Mouse (Mus musculus) heart, embryonic 12.5 days (tissue): ENCODE measurements around the gene C530025M09Rik. TPM values are rescaled to one million over a fixed set of nuclear protein-coding genes. Genes with fewer than 3 reads are reported as not detected.

Experiments used
- ATAC-seq: fragments of 200-750 bp; cut with Nextera tagmentation; 2 replicates; pipeline ENCODE4 v1.8.0; 2017; ENCODE audit warnings: moderate TSS enrichment, moderate library complexity; ENCODE audit not compliant: insufficient number of reproducible peaks, low FRiP score
- H3K27ac ChIP-seq: fragments of 300-500 bp; sonication (generic); 2 replicates; pipeline ENCODE4 v1.5.1; 2016; ENCODE audit warnings: mild to moderate bottlenecking, moderate library complexity; ENCODE audit not compliant: poor library complexity, severe bottlenecking
- H3K27me3 ChIP-seq: fragments of 300-500 bp; sonication (generic); replicated peaks from 2 replicates; pipeline ENCODE4 v1.6.1; 2016; ENCODE audit warnings: mild to moderate bottlenecking, moderate library complexity
- H3K36me3 ChIP-seq: fragments of 300-500 bp; sonication (generic); 2 replicates; pipeline ENCODE4 v1.6.1; 2016; ENCODE audit warnings: mild to moderate bottlenecking, moderate library complexity
- H3K4me1 ChIP-seq: fragments of 300-500 bp; sonication (generic); replicated peaks from 2 replicates; pipeline ENCODE4 v1.6.1; 2016; ENCODE audit warnings: mild to moderate bottlenecking
- H3K4me2 ChIP-seq: fragments of 300-500 bp; sonication (generic); 2 replicates; pipeline ENCODE4 v1.6.1; 2016; ENCODE audit warnings: mild to moderate bottlenecking, moderate library complexity
- H3K4me3 ChIP-seq: fragments of 300-500 bp; sonication (generic); 2 replicates; pipeline ENCODE4 v1.5.1; 2016; ENCODE audit warnings: mild to moderate bottlenecking
- H3K9ac ChIP-seq: fragments of 300-500 bp; sonication (generic); 2 replicates; pipeline ENCODE4 v1.6.1; 2016; ENCODE audit warnings: mild to moderate bottlenecking, moderate library complexity
- H3K9me3 ChIP-seq: fragments of 300-500 bp; sonication (generic); replicated peaks from 2 replicates; pipeline ENCODE4 v1.6.1; 2016; ENCODE audit warnings: mild to moderate bottlenecking, moderate library complexity
- whole genome bisulfite sequencing: fragments of 180-500 bp; shearing (Covaris S2); methylation state at CpG from one replicate; pipeline ENCODE4 v1.1.7; 2016; 5-methylcytosine and 5-hydroxymethylcytosine counted together
- polyA plus RNA-seq: library from polyadenylated mRNA; unstranded; fragments of >200 nt; fragmentation: Nextera tagmentation; extraction: Ambion mirVana; gene quantifications from 2 replicates; pipeline ENCODE4 v1.2.1, GENCODE M21; 2016

C530025M09Rik gene
- 0.33 and 0.43 TPM in 2 replicates for polyA plus RNA-seq

- WGBS, result under 1% methylated on average over 68 of the region's 82 CpGs
- no peaks in the 10 kb centered on the region for H3K9me3 ChIP-seq
- no peak within 1 kb of the TSS for H3K27ac ChIP-seq
- peak; percentile 81 for ATAC-seq
- H3K9ac ChIP-seq, result peak within 1 kb of the TSS; percentile 66
- no peaks in the 10 kb centered on the region for H3K36me3 ChIP-seq
- peaks cover 20% of the 10 kb centered on the region for H3K4me1 ChIP-seq
- H3K4me3 ChIP-seq, result peak within 1 kb of the TSS; percentile 64
- peak within 1 kb of the TSS; percentile 97 for H3K4me2 ChIP-seq
- peaks cover 37% of the 10 kb centered on the region for H3K27me3 ChIP-seq
These were observed at the start of gene C530025M09Rik for GRCm38 (mm10) chr2:149830536-149831458. Gene C530025M09Rik, minus strand, starts transcription at chr2:149831213.

- WGBS, result 27% methylated on average over 2 of the region's 2 CpGs
- H3K4me1 ChIP-seq, result no peaks in the 10 kb centered on the region; the same call in 1 of the 2 replicates
- H3K4me3 ChIP-seq, result no peak overlapping the region
- no peak overlapping the region for H3K27ac ChIP-seq
- H3K4me2 ChIP-seq, result no peak overlapping the region
- no peaks in the 10 kb centered on the region for H3K36me3 ChIP-seq
- no peaks in the 10 kb centered on the region for H3K9me3 ChIP-seq
- peak; percentile 69; the same call in 1 of the 2 replicates for ATAC-seq
- H3K9ac ChIP-seq, result no peak overlapping the region
- H3K27me3 ChIP-seq, result no peaks in the 10 kb centered on the region
These were observed 46.9 kb upstream of the C530025M09Rik start for GRCm38 (mm10) chr2:149877954-149878353.

GRCm38 (mm10) chr2:149873346-149873745 lies 42.3 kb upstream of the C530025M09Rik start:
- H3K27ac ChIP-seq, result no peak overlapping the region
- H3K36me3 ChIP-seq, result no peaks in the 10 kb centered on the region
- H3K27me3 ChIP-seq, result no peaks in the 10 kb centered on the region
- ATAC-seq, result 0 out of 2 replicates have a peak, but pooled peaks have one; percentile 11
- no peak overlapping the region for H3K4me3 ChIP-seq
- H3K9ac ChIP-seq, result no peak overlapping the region
- H3K9me3 ChIP-seq, result no peaks in the 10 kb centered on the region
- no peak overlapping the region for H3K4me2 ChIP-seq
- no peaks in the 10 kb centered on the region; the same call in 1 of the 2 replicates for H3K4me1 ChIP-seq
- WGBS, result 53% methylated on average over 3 of the region's 3 CpGs

- 84% methylated on average over 4 of the region's 4 CpGs for WGBS
- H3K9ac ChIP-seq, result no peak overlapping the region
- ATAC-seq, result no peak
- H3K27ac ChIP-seq, result no peak overlapping the region
- H3K4me3 ChIP-seq, result no peak overlapping the region
- H3K36me3 ChIP-seq, result no peaks in the 10 kb centered on the region
- no peaks in the 10 kb centered on the region; the same call in 1 of the 2 replicates for H3K4me1 ChIP-seq
- no peaks in the 10 kb centered on the region for H3K9me3 ChIP-seq
- no peak overlapping the region for H3K4me2 ChIP-seq
- no peaks in the 10 kb centered on the region for H3K27me3 ChIP-seq
These were observed 41.5 kb upstream of the C530025M09Rik start for GRCm38 (mm10) chr2:149872496-149872895.

- H3K27me3 ChIP-seq, result no peaks in the 10 kb centered on the region
- ATAC-seq, result no peak
- 70% methylated on average over 2 of the region's 2 CpGs for WGBS
- no peak overlapping the region for H3K9ac ChIP-seq
- no peaks in the 10 kb centered on the region; the same call in 1 of the 2 replicates for H3K4me1 ChIP-seq
- no peaks in the 10 kb centered on the region for H3K36me3 ChIP-seq
- H3K4me3 ChIP-seq, result no peak overlapping the region
- H3K9me3 ChIP-seq, result no peaks in the 10 kb centered on the region
- H3K27ac ChIP-seq, result no peak overlapping the region
- no peak overlapping the region for H3K4me2 ChIP-seq
These were observed 39.5 kb upstream of the C530025M09Rik start for GRCm38 (mm10) chr2:149870496-149870895.

- Histone ChIP-seq H3K4me3 (no peak overlapping the region), H3K36me3 (no peaks in the 10 kb centered on the region), H3K4me2 (no peak overlapping the region), H3K9me3 (no peaks in the 10 kb centered on the region), H3K4me1 (no peaks in the 10 kb centered on the region), H3K27me3 (no peaks in the 10 kb centered on the region), H3K9ac (no peak overlapping the region), H3K27ac (no peak overlapping the region)
- ATAC-seq, result no peak
- 76% methylated on average over 5 of the region's 5 CpGs for whole genome bisulfite sequencing
These were observed 35.0 kb upstream of the C530025M09Rik start for GRCm38 (mm10) chr2:149865914-149866435.

GRCm38 (mm10) chr2:149861002-149861401 lies 30.0 kb upstream of the C530025M09Rik start:
- no peak for ATAC-seq
- WGBS, result 78% methylated on average over 3 of the region's 3 CpGs
- H3K36me3 ChIP-seq, result no peaks in the 10 kb centered on the region

GRCm38 (mm10) chr2:149848778-149849177 lies 17.8 kb upstream of the C530025M09Rik start:
- H3K36me3 ChIP-seq, result no peaks in the 10 kb centered on the region
- H3K4me1 ChIP-seq, result no peaks in the 10 kb centered on the region
- H3K4me3 ChIP-seq, result no peak overlapping the region
- no peak for ATAC-seq
- H3K27ac ChIP-seq, result no peak overlapping the region
- no peak overlapping the region for H3K9ac ChIP-seq
- H3K4me2 ChIP-seq, result no peak overlapping the region
- H3K9me3 ChIP-seq, result no peaks in the 10 kb centered on the region
- H3K27me3 ChIP-seq, result no peaks in the 10 kb centered on the region
- WGBS, result 64% methylated on average over 4 of the region's 4 CpGs

More at GRCm38 (mm10) chr2:149861002-149861401, 30.0 kb upstream of the C530025M09Rik start:
- Histone ChIP-seq H3K4me1 (no peaks in the 10 kb centered on the region), H3K27ac (no peak overlapping the region), H3K27me3 (no peaks in the 10 kb centered on the region), H3K9me3 (no peaks in the 10 kb centered on the region), H3K4me2 (no peak overlapping the region), H3K9ac (no peak overlapping the region), H3K4me3 (no peak overlapping the region)

GRCm38 (mm10) chr2:149844575-149844974 lies 13.6 kb upstream of the C530025M09Rik start:
- H3K4me3 ChIP-seq, result no peak overlapping the region
- no peak overlapping the region for H3K4me2 ChIP-seq
- H3K36me3 ChIP-seq, result no peaks in the 10 kb centered on the region
- no peak overlapping the region for H3K27ac ChIP-seq
- no peak for ATAC-seq
- H3K27me3 ChIP-seq, result no peaks in the 10 kb centered on the region
- 67% methylated on average over 2 of the region's 2 CpGs for WGBS
- no peak overlapping the region for H3K9ac ChIP-seq
- no peaks in the 10 kb centered on the region for H3K9me3 ChIP-seq
- no peaks in the 10 kb centered on the region for H3K4me1 ChIP-seq

GRCm38 (mm10) chr2:149839666-149840065 lies 8.7 kb upstream of the C530025M09Rik start:
- Histone ChIP-seq H3K4me2 (no peak overlapping the region), H3K27me3 (no peaks in the 10 kb centered on the region), H3K9me3 (no peaks in the 10 kb centered on the region), H3K9ac (no peak overlapping the region), H3K4me1 (no peaks in the 10 kb centered on the region), H3K4me3 (no peak overlapping the region), H3K27ac (no peak overlapping the region), H3K36me3 (no peaks in the 10 kb centered on the region)
- ATAC-seq, result no peak
- 83% methylated on average over 2 of the region's 2 CpGs for WGBS

- Histone ChIP-seq H3K4me3 (no peak overlapping the region), H3K27ac (no peak overlapping the region), H3K4me1 (peaks cover 7% of the 10 kb centered on the region; the same call in 1 of the 2 replicates), H3K4me2 (no peak overlapping the region), H3K9me3 (no peaks in the 10 kb centered on the region), H3K27me3 (peaks cover 15% of the 10 kb centered on the region), H3K36me3 (no peaks in the 10 kb centered on the region), H3K9ac (no peak overlapping the region)
- WGBS, result 71% methylated on average over 2 of the region's 2 CpGs
- no peak for ATAC-seq
These were observed 5.6 kb upstream of the C530025M09Rik start for GRCm38 (mm10) chr2:149836471-149837135.
